Mouse (Mus musculus): Measurements from ENCODE around the gene Zfp599.
"Not testable (repeated sequence)": the region's sequence is repeated elsewhere in the genome, so short reads cannot be mapped to it uniquely, and the experiment has no call there.

DNA sequence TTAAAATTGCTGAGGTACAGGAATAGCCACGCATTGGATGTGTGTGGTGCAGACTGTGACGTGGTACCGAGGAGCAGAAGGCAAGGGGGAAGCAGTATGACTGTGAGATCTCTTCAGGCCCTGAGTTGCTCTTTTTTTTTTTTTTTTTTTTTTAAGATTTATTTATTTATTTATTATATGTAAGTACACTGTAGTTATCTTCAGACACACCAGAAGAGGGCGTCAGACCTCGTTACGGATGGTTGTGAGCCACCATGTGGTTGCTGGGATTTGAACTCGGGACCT lies 33.4 kb downstream of the Zfp599 start:
- not testable (repeated sequence) for TF ChIP-seq CTCF (IDR thresholded peaks at IDR 0.05; ENCODE audit: control insufficient read depth, insufficient read depth, insufficient replicate concordance, low read depth, low read length); POLR2A (IDR thresholded peaks at IDR 0.05; ENCODE audit: control insufficient read depth, low read depth, low read length)
